Mouse (Mus musculus) midbrain, embryonic 12.5 days (tissue): ENCODE results near the gene Ddn. TPM values are rescaled to one million over a fixed set of nuclear protein-coding genes. Genes with fewer than 3 reads are reported as not detected.
A peak's percentile ranks its signal among the peaks of the same experiment; 100 is the strongest.

Source experiments
- ATAC-seq: fragments of 200-750 bp; cut with Nextera tagmentation; 2 replicates; pipeline ENCODE4 v1.8.0; 2017; ENCODE audit warnings: low read depth, moderate TSS enrichment, moderate library complexity; ENCODE audit not compliant: low FRiP score
- H3K27ac ChIP-seq: fragments of 300-500 bp; sonication (generic); replicated peaks from 2 replicates; pipeline ENCODE4 v1.5.1; 2016; ENCODE audit warnings: mild to moderate bottlenecking
- H3K27me3 ChIP-seq: fragments of 300-500 bp; sonication (generic); 2 replicates; pipeline ENCODE4 v1.6.1; 2016; ENCODE audit warnings: mild to moderate bottlenecking
- H3K36me3 ChIP-seq: fragments of 300-500 bp; sonication (generic); 2 replicates; pipeline ENCODE4 v1.6.1; 2016
- H3K4me1 ChIP-seq: fragments of 300-500 bp; sonication (generic); 2 replicates; pipeline ENCODE4 v1.6.1; 2016
- H3K4me2 ChIP-seq: fragments of 300-500 bp; sonication (generic); replicated peaks from 2 replicates; pipeline ENCODE4 v1.6.1; 2016; ENCODE audit warnings: mild to moderate bottlenecking, moderate library complexity
- H3K4me3 ChIP-seq: fragments of 300-500 bp; sonication (generic); 2 replicates; pipeline ENCODE4 v1.5.1; 2016; ENCODE audit warnings: mild to moderate bottlenecking
- H3K9ac ChIP-seq: fragments of 300-500 bp; sonication (generic); replicated peaks from 2 replicates; pipeline ENCODE4 v1.6.1; 2016; ENCODE audit warnings: mild to moderate bottlenecking, moderate library complexity
- H3K9me3 ChIP-seq: fragments of 300-500 bp; sonication (generic); 2 replicates; pipeline ENCODE4 v1.6.1; 2016; ENCODE audit warnings: mild to moderate bottlenecking
- WGBS: fragments of 180-500 bp; shearing (Covaris S2); methylation state at CpG from one replicate; pipeline ENCODE4 v1.1.7; 2016; 5-methylcytosine and 5-hydroxymethylcytosine counted together
- polyA plus RNA-seq: library from polyadenylated mRNA; unstranded; fragments of >200 nt; fragmentation: Nextera tagmentation; extraction: Ambion mirVana; gene quantifications from 2 replicates; pipeline ENCODE4 v1.2.1, GENCODE M21; 2016

Ddn gene
- polyA plus RNA-seq, 1 experiment from 2014 or later: 0.61 TPM

DNA sequence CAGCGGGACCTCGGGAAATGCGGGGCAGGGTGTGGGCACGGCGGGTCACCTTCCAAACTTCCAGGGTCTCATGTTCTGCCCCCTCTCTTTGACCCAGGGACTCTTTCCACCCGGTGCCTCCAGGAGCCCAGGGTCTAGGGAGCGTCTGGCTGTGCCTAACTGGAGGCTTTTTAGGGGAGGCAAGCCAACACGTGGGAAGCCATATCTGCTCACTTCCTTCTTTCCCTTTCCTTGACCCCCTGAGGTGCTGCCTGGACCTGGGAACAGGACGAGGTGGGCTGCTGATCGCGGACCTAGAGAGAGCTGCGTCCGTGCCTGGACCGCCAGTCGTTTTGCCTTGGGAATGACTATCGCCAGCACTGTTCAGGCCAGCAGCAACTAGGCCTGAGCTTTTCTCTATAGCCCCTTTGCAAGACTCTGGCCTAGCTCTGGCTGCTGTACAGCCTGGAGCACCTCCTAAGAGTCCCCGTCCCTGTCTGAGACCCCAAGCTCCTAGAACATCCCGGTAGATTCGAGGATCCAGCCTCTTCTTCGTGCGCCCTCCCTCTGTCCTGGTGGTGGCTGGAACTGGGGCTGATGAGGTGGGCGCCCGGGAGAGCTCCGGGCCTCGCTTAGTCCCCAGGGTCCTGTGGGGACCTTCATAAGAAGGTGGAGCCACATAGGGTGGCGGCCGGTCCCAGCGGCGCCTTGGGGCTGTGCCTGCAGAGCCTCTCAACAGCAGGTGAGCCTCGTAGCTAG lies 3.0 kb downstream of the Ddn start:
- WGBS: 3% methylated on average over 30 of the region's 30 CpGs
- H3K4me1 ChIP-seq: peaks cover 41% of the 10 kb centered on the region
- H3K9me3 ChIP-seq: no peaks in the 10 kb centered on the region
- no peak overlapping the region for H3K27ac ChIP-seq
- H3K4me2 ChIP-seq: peak overlapping the region; percentile 66
- H3K27me3 ChIP-seq: peaks cover 89% of the 10 kb centered on the region
- H3K36me3 ChIP-seq: 0 out of 2 replicates have a peak, but pooled peaks cover 2% of the 10 kb centered on the region
- ATAC-seq: no peak
- H3K4me3 ChIP-seq: peak overlapping the region; percentile 47
- H3K9ac ChIP-seq: 0 out of 2 replicates have a peak overlapping the region, but pooled peaks have one; percentile 54

DNA sequence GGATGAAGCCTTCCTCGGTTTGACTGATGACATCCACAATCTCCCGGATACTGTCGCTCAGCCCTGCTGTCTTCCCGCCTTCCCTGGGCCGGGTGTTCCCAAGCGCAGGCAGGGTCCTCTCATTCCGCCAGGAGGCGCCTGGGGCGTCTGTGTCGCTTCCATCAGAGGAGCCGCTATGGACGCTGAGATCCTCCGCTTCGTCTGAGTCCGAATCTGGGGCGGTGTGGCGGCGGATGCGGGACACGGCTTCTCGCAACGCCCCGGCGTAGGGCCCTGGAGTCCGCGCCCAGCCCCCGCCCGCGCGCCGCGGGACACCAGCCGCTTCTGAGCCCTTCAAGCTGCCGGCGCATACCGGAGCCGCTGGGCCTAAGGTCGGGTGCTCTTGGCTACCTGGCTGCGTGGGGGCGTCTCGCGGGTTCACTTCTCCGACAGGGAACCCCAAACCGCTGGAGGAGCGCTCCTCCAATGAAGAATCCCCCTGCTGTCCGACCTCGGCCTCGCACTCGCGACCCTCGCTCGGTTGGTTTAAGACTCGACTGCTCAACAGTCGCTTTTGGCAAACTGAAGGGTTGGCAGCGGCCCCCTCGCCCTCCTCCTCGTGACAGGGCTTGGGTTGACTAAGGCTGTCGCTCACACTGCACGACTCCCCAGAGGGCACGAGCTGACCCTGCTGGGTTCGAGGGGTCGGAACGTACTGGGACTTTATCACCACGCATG lies 3.8 kb downstream of the Ddn start:
- peaks cover 97% of the 10 kb centered on the region for H3K27me3 ChIP-seq
- no peaks in the 10 kb centered on the region for H3K9me3 ChIP-seq
- H3K36me3 ChIP-seq: no peaks in the 10 kb centered on the region
- peaks cover 41% of the 10 kb centered on the region for H3K4me1 ChIP-seq
- H3K4me3 ChIP-seq: peak overlapping the region; percentile 47
- H3K4me2 ChIP-seq: peak overlapping the region; percentile 66
- no peak overlapping the region for H3K27ac ChIP-seq
- ATAC-seq: no peak
- under 1% methylated on average over 64 of the region's 64 CpGs for WGBS
- H3K9ac ChIP-seq: peak overlapping the region; percentile 54

DNA sequence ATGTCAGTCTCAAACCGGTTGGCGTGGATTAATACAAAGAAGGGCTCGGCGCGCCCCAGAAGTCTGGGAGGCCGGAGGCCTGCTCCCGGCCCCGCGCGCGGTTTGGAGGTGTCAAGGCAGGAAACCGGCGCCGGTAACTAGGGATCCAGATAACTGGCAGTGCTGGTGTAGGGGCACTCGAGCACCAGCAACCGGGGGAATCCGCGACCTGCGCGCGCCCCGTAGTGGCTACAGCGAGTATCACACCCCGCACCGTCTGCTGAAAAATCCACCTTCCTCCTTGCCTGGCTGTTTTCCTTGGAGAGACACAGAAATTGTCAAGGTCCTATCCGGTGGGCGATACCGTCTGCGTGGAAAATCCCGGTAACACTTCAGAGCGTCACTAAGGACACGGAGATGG lies 5.2 kb downstream of the Ddn start:
- peak; percentile 50; the same call in 1 of the 2 replicates for ATAC-seq
- Histone ChIP-seq H3K27me3 (peaks cover 100% of the 10 kb centered on the region), H3K4me2 (no peak overlapping the region; the same call in 1 of the 2 replicates), H3K27ac (no peak overlapping the region), H3K9me3 (no peaks in the 10 kb centered on the region), H3K4me3 (0 out of 2 replicates have a peak overlapping the region, but pooled peaks have one; percentile 4), H3K4me1 (peaks cover 41% of the 10 kb centered on the region), H3K9ac (0 out of 2 replicates have a peak overlapping the region, but pooled peaks have one; percentile 11), H3K36me3 (no peaks in the 10 kb centered on the region)
- 1% methylated on average over 32 of the region's 32 CpGs for WGBS

DNA sequence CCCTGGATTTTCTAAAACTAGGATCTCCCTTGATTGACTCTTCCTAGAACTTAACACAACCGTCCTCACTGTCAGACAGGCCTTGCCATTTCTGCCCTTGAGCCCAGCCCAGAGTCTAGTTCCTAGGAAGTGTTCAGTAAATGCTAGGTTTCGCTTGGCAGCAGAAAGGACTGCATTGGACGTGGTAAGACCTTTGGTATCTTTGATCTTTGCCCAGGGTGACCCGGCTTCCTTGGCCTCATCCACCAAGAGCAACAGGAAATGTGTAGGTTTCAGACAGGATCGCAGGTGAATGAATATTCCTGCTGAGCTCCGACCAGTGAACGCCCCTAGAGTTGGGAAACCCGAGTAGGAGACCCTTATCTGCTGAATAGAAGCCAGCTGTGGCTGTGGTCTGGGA lies 6.4 kb downstream of the Ddn start:
- no peak overlapping the region for H3K27ac ChIP-seq
- H3K9me3 ChIP-seq: no peaks in the 10 kb centered on the region
- peaks cover 100% of the 10 kb centered on the region for H3K27me3 ChIP-seq
- H3K4me3 ChIP-seq: no peak overlapping the region
- H3K4me1 ChIP-seq: peaks cover 42% of the 10 kb centered on the region
- H3K4me2 ChIP-seq: no peak overlapping the region
- 0 out of 2 replicates have a peak overlapping the region, but pooled peaks have one; percentile 4 for H3K9ac ChIP-seq
- no peaks in the 10 kb centered on the region for H3K36me3 ChIP-seq
- WGBS: 7% methylated on average over 8 of the region's 8 CpGs
- no peak for ATAC-seq

DNA sequence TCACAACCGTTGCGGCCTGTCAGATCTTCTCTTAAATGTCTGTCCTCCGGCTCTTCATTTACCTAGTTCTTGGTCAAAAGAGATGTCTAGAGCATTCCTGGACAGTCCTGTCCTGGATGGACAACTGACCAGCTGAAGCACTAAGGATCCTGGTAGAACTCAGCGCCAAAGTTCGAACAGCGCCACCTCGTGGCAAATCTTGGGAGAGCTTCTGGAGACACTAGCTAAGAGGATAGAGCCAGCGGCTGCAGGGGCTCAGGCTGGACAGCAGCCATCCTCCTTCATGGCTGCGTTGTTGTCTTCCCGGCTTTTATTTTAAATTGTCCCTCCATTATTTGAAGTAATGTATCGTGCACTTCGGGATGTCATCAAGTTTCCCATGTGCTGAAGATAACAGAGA lies 9.9 kb downstream of the Ddn start:
- Histone ChIP-seq H3K36me3 (no peaks in the 10 kb centered on the region), H3K4me1 (peaks cover 36% of the 10 kb centered on the region), H3K27me3 (peaks cover 100% of the 10 kb centered on the region), H3K4me2 (no peak overlapping the region), H3K9me3 (no peaks in the 10 kb centered on the region), H3K4me3 (no peak overlapping the region), H3K27ac (no peak overlapping the region), H3K9ac (no peak overlapping the region)
- WGBS: 9% methylated on average over 12 of the region's 12 CpGs
- ATAC-seq: no peak

DNA sequence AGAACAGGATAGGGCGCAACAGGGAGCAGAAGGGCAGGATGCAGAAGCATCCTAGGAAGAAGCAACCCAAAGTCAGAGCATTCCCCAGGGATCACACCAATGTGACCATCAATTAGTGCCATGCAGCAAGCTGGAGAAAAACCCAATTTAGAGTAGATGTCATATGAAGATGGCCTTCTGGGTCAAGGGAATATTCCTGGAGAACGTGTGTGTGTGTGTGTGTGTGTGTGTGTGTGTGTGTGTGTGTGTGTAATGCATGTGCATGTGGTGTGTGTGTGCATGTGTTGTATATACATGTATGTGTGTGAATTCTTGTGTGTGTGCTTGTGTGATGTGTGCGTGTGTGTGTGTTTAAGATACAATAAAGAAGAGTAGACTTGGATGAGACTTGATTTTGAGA lies 10.4 kb downstream of the Ddn start:
- no peaks in the 10 kb centered on the region for H3K9me3 ChIP-seq
- H3K4me1 ChIP-seq: peaks cover 33% of the 10 kb centered on the region
- no peak overlapping the region for H3K4me2 ChIP-seq
- 48% methylated on average over 3 of the region's 3 CpGs for WGBS
- H3K9ac ChIP-seq: no peak overlapping the region
- no peak for ATAC-seq
- H3K27me3 ChIP-seq: peaks cover 100% of the 10 kb centered on the region
- no peak overlapping the region for H3K4me3 ChIP-seq
- H3K27ac ChIP-seq: 0 out of 2 replicates have a peak overlapping the region, but pooled peaks have one; percentile 4
- H3K36me3 ChIP-seq: no peaks in the 10 kb centered on the region

DNA sequence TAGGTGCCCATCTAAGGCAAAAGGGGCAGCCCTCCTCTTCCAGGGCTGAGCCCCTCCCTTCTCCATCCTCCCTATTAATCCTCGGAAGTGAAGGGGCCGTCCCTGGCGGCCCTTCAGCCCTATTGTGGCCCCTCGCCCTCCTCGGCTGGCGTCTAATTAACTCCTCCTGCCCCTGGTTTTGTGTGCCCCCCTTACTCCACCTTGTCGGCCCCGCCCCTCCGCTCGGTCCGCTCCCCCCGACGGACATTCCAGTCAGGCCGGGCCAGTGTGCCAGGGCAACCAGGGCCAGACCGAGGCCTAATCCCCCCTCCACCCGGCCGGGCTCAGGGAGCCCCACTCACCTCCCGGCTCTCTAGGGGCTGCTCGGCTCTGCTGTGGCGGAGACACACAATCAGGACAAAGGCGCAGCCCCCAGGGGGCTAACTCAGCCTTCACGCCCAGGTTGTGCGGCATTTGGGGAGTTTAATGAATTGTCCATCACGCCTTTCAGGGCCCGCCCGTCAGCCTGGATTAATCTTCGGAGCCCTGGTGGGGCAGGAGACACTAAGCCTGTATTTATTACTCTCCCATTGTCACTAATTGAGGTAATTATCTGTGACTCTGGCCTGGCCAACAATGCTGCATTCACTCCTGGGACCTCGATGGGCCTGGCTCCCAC lies 11.3 kb downstream of the Ddn start:
- peak overlapping the region; percentile 27 for H3K4me2 ChIP-seq
- under 1% methylated on average over 28 of the region's 28 CpGs for WGBS
- H3K4me1 ChIP-seq: peaks cover 34% of the 10 kb centered on the region
- H3K9me3 ChIP-seq: no peaks in the 10 kb centered on the region
- peak overlapping the region; percentile 4 for H3K4me3 ChIP-seq
- peaks cover 100% of the 10 kb centered on the region for H3K27me3 ChIP-seq
- no peak overlapping the region for H3K9ac ChIP-seq
- H3K36me3 ChIP-seq: no peaks in the 10 kb centered on the region
- 0 out of 2 replicates have a peak overlapping the region, but pooled peaks have one; percentile 25 for H3K27ac ChIP-seq
- ATAC-seq: peak; percentile 96

DNA sequence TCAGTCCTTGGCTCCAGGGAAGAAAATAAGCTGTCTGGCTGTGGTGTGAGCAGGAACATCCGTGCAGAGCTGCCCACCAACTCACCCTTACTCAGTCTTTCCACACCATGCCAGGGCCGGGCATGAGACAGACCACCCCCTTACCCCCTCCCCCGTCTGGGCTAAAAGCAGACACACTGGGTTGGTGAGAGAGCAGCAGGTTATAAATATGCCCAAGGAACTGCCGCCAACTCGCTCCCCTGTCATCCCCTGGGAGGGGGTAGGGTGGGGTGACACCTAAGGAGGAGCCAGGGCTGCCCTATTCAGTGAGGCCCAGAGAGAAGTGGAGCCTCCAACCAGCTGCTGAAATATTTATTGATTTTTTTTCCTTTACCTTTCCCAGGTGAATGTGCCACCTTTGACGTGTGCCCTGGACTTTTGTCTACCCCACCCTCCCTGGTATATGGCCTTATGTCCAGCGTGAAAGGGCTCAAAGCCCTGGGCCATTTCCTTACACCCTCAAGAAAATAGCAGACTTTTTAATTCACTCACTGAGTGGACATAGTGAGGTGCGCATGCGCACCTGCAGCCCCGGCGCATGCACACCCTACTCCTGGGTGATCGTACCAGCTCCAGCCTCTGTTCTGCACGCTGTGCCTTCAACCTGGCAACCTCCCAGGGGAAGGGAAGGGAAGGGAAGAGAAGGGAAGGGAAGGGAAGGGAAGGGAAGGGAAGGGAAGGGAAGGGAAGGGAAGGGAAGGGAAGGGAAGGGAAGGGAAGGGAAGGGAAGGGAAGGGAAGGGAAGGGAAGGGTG lies 12.3 kb downstream of the Ddn start:
- H3K4me3 ChIP-seq: no peak overlapping the region
- H3K27ac ChIP-seq: 0 out of 2 replicates have a peak overlapping the region, but pooled peaks have one; percentile 25
- no peaks in the 10 kb centered on the region for H3K36me3 ChIP-seq
- peak overlapping the region; percentile 27 for H3K4me2 ChIP-seq
- peaks cover 100% of the 10 kb centered on the region for H3K27me3 ChIP-seq
- H3K9me3 ChIP-seq: no peaks in the 10 kb centered on the region
- H3K9ac ChIP-seq: no peak overlapping the region
- WGBS: 5% methylated on average over 13 of the region's 13 CpGs
- H3K4me1 ChIP-seq: peaks cover 42% of the 10 kb centered on the region
- ATAC-seq: no peak

DNA sequence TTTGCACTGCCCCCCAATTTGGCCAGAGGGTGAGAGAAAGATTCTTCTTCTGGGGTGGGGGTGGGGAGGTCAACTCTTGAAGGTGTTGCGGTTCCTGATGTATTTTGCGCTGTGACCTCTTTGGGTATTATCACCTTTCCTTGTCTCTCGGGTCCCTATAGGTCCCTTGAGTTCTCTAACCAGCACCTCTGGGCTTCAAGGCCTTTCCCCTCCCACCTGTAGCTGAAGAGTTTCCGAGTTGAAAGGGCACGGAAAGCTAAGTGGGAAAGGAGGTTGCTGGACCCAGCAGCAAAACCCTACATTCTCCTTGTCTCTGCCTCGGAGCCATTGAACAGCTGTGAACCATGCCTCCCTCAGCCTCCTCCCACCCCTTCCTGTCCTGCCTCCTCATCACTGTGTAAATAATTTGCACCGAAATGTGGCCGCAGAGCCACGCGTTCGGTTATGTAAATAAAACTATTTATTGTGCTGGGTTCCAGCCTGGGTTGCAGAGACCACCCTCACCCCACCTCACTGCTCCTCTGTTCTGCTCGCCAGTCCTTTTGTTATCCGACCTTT lies 16.1 kb downstream of the Ddn start:
- Histone ChIP-seq H3K27me3 (peaks cover 100% of the 10 kb centered on the region), H3K9me3 (no peaks in the 10 kb centered on the region), H3K9ac (no peak overlapping the region), H3K36me3 (no peaks in the 10 kb centered on the region), H3K27ac (no peak overlapping the region), H3K4me3 (peak overlapping the region; percentile 29; the same call in 1 of the 2 replicates), H3K4me2 (peak overlapping the region; percentile 42), H3K4me1 (peaks cover 49% of the 10 kb centered on the region)
- WGBS: 5% methylated on average over 13 of the region's 13 CpGs
- no peak for ATAC-seq

DNA sequence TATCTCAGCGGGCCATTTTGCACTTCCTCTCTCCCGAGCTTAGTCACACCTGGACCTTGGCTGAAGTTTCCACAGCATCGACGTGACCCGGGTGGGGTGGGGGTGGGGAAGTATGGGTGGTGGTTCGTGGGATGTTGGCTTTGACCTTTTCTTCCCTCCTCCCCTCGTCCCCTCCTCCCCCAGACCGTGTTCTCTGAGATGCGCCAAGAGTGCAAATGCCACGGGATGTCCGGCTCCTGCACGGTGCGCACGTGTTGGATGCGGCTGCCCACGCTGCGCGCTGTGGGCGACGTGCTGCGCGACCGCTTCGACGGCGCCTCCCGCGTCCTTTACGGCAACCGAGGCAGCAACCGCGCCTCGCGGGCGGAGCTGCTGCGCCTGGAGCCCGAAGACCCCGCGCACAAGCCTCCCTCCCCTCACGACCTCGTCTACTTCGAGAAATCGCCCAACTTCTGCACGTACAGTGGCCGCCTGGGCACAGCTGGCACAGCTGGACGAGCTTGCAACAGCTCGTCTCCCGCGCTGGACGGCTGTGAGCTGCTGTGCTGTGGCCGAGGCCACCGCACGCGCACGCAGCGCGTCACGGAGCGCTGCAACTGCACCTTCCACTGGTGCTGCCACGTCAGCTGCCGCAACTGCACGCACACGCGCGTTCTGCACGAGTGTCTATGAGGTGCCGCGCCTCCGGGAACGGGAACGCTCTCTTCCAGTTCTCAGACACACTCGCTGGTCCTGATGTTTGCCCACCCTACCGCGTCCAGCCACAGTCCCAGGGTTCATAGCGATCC lies 16.9 kb downstream of the Ddn start:
- H3K4me3 ChIP-seq: peak overlapping the region; percentile 29
- 3% methylated on average over 75 of the region's 75 CpGs for WGBS
- no peak overlapping the region for H3K27ac ChIP-seq
- H3K9me3 ChIP-seq: no peaks in the 10 kb centered on the region
- no peaks in the 10 kb centered on the region for H3K36me3 ChIP-seq
- H3K4me2 ChIP-seq: peak overlapping the region; percentile 42
- no peak for ATAC-seq
- peaks cover 41% of the 10 kb centered on the region for H3K4me1 ChIP-seq
- no peak overlapping the region for H3K9ac ChIP-seq
- peaks cover 100% of the 10 kb centered on the region for H3K27me3 ChIP-seq
